Mouse (Mus musculus): ENCODE results near the gene Lamc2. TPM values are rescaled to one million over a fixed set of nuclear protein-coding genes. Genes with fewer than 3 reads are reported as not detected.

Gene Lamc2
- total RNA-seq, 2 experiments from 2014 or later: 1.4 to 2.0 TPM

Other genes starting within 250 kb of the Lamc2 start
- 100 to 1,000 TPM; 104 to 109 TPM for gene Nmnat2, start 231.5 kb downstream of the Lamc2 start, total RNA-seq (2021)
- gene Lamc1, start 146.3 kb upstream of the Lamc2 start, total RNA-seq (2021): 10 to 100 TPM; 43.3 to 49.1 TPM
- gene Shcbp1l, start 238.7 kb upstream of the Lamc2 start, total RNA-seq (2021): 1 to 10 TPM; 2.6 to 3.6 TPM